Mouse (Mus musculus) cortical plate, adult 2 months (tissue): ENCODE results near the gene Pakap. TPM values are rescaled to one million over a fixed set of nuclear protein-coding genes. Genes with fewer than 3 reads are reported as not detected.
A peak's percentile ranks its signal among the peaks of the same experiment; 100 is the strongest.

Experiments used
- H3K27ac ChIP-seq: fragments of 200-500 bp; 2 replicates; pipeline ENCODE4 v1.5.1; 2012; ENCODE audit warnings: low read length, control low read depth, inconsistent platforms; ENCODE audit not compliant: insufficient read depth
- H3K4me1 ChIP-seq: fragments of 200-500 bp; 2 replicates; pipeline ENCODE4 v1.6.1; 2011; ENCODE audit warnings: low read length; ENCODE audit not compliant: control insufficient read depth, insufficient read depth
- H3K4me3 ChIP-seq: fragments of 200-500 bp; 2 replicates; pipeline ENCODE4 v1.5.1; 2011; ENCODE audit warnings: mild to moderate bottlenecking, low read length, control low read depth; ENCODE audit not compliant: insufficient read depth
- CTCF ChIP-seq: fragments of 200-500 bp; IDR thresholded peaks from 2 replicates; pipeline ENCODE4 v1.5.1; 2011; ENCODE audit warnings: mild to moderate bottlenecking, control low read depth, low read length; ENCODE audit not compliant: insufficient read depth; ENCODE audit errors: extremely low read depth
- POLR2A ChIP-seq: fragments of 200-500 bp; IDR thresholded peaks from 2 replicates; pipeline ENCODE4 v1.6.1; 2011; ENCODE audit warnings: mild to moderate bottlenecking, low read length, control low read depth; ENCODE audit not compliant: insufficient read depth; ENCODE audit errors: extremely low read depth
- polyA plus RNA-seq: library from polyadenylated mRNA; depleted of rRNA; stranded (reverse); fragments of >200 nt; gene quantifications from 2 replicates; pipeline ENCODE4 v1.2.3, GENCODE M21; 2012

Pakap gene
- polyA plus RNA-seq, 1 experiment = 7.5 TPM

- H3K4me1 ChIP-seq = no peaks in the 10 kb centered on the region
- peak overlapping the region; percentile 30 for H3K4me3 ChIP-seq
- H3K27ac ChIP-seq = peak overlapping the region; percentile 48
- no peak for TF ChIP-seq CTCF
- TF ChIP-seq POLR2A = no peak
Observed at GRCm38 (mm10) chr4:57845541-57846210, 277.7 kb downstream of the Pakap start.

GRCm38 (mm10) chr4:57846381-57846990 is 278.5 kb downstream of the Pakap start:
- Histone ChIP-seq H3K4me3 (peak overlapping the region; percentile 30; the same call in 1 of the 2 replicates), H3K4me1 (no peaks in the 10 kb centered on the region), H3K27ac (peak overlapping the region; percentile 48)
- TF ChIP-seq POLR2A = no peak

- Histone ChIP-seq H3K4me1 (no peaks in the 10 kb centered on the region), H3K4me3 (peak overlapping the region; percentile 7; the same call in 1 of the 2 replicates), H3K27ac (peak overlapping the region; percentile 70)
- TF ChIP-seq POLR2A = no peak
- TF ChIP-seq CTCF = no peak
Observed at GRCm38 (mm10) chr4:57846991-57847422, 279.0 kb downstream of the Pakap start.

- peak overlapping the region; percentile 70 for H3K27ac ChIP-seq
- no peaks in the 10 kb centered on the region for H3K4me1 ChIP-seq
- TF ChIP-seq CTCF = no peak
- no peak for TF ChIP-seq POLR2A
- H3K4me3 ChIP-seq = no peak overlapping the region
Observed at GRCm38 (mm10) chr4:57847676-57848075, 279.7 kb downstream of the Pakap start.

- H3K4me1 ChIP-seq = no peaks in the 10 kb centered on the region
- H3K4me3 ChIP-seq = no peak overlapping the region
- TF ChIP-seq POLR2A (no peak), CTCF (no peak)
- no peak overlapping the region for H3K27ac ChIP-seq
Observed at GRCm38 (mm10) chr4:57849465-57849864, 281.5 kb downstream of the Pakap start.

GRCm38 (mm10) chr4:57851731-57852130 is 283.8 kb downstream of the Pakap start:
- Histone ChIP-seq H3K4me3 (no peak overlapping the region), H3K4me1 (no peaks in the 10 kb centered on the region), H3K27ac (no peak overlapping the region)
- no peak for TF ChIP-seq POLR2A
- TF ChIP-seq CTCF = no peak

GRCm38 (mm10) chr4:57852461-57853040 is 284.6 kb downstream of the Pakap start:
- Histone ChIP-seq H3K27ac (no peak overlapping the region), H3K4me1 (no peaks in the 10 kb centered on the region), H3K4me3 (no peak overlapping the region)
- no peak for TF ChIP-seq CTCF
- no peak for TF ChIP-seq POLR2A

GRCm38 (mm10) chr4:57854181-57854580 is 286.2 kb downstream of the Pakap start:
- H3K4me3 ChIP-seq = no peak overlapping the region

GRCm38 (mm10) chr4:57855281-57855941 is 287.4 kb downstream of the Pakap start:
- Histone ChIP-seq H3K27ac (no peak overlapping the region), H3K4me1 (no peaks in the 10 kb centered on the region), H3K4me3 (no peak overlapping the region)
- TF ChIP-seq POLR2A (no peak), CTCF (no peak)

More at GRCm38 (mm10) chr4:57854181-57854580, 286.2 kb downstream of the Pakap start:
- TF ChIP-seq CTCF (no peak), POLR2A (no peak)
- Histone ChIP-seq H3K4me1 (no peaks in the 10 kb centered on the region), H3K27ac (no peak overlapping the region)
